Mouse (Mus musculus): ENCODE results near the gene Zmiz1. TPM values are rescaled to one million over a fixed set of nuclear protein-coding genes. Genes with fewer than 3 reads are reported as not detected.
A peak's percentile ranks its signal among the peaks of the same experiment; 100 is the strongest.

The Zmiz1 gene
- total and polyA plus RNA-seq, 2 experiments from 2014 or later, result 38.0 to 75.6 TPM

- Histone ChIP-seq H3K9ac (no peak overlapping the region), H3K9me3 (ENCODE audit: low read length) (no peaks in the 10 kb centered on the region), H3K4me1 (ENCODE audit: insufficient read depth) (peaks cover 13% of the 10 kb centered on the region), H3K4me2 (ENCODE audit: low read depth) (no peak overlapping the region), H3K4me3 (ENCODE audit: low read depth, low read length) (no peak overlapping the region), H3K27me3 (ENCODE audit: insufficient read depth, low read length) (no peaks in the 10 kb centered on the region), H3K27ac (ENCODE audit: low read depth, low read length) (no peak overlapping the region; the same call in 1 of the 2 replicates), H3K36me3 (ENCODE audit: insufficient read depth) (peaks cover 6% of the 10 kb centered on the region; the same call in 1 of the 2 replicates)
- DNase-seq (no peak), ATAC-seq (0 out of 2 replicates have a peak, but pooled peaks have one; percentile 42)
- WGBS, result 48% methylated on average over 8 of the region's 8 CpGs
- no peak for TF ChIP-seq CTCF (IDR thresholded peaks at IDR 0.05; ENCODE audit: low read depth)
Observed at GRCm38 (mm10) chr14:25513496-25513895, 54.5 kb downstream of the Zmiz1 start.

DNA sequence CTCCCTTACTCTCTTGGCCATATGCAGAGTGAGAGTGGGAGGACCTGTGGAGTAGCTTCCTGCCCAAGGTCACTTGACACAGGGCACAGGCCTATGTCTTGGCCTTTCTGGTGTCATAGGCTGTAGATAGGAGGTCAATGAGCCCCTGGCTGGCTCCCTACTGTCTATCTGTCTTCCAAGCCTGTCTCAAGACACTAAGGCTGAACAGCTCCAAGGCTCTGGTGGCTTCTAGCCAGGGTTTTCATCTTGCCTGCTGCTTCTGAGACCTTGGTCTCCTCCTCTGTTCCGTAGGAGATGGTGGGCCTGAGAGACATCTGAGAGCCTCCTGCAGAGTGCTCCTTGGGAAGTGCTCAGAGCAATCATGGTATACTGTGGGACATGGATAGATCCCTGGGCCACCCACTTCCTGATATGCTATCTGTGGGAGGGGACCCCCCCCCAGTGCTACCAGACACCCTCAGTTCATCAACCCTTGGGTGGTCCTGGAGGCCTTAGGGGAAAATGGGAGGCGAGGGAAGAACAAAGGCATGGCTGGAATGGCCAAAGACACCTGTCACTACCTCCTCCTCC is 56.0 kb downstream of the Zmiz1 start:
- Histone ChIP-seq H3K27me3 (ENCODE audit: insufficient read depth, low read length) (no peaks in the 10 kb centered on the region), H3K4me2 (ENCODE audit: low read depth) (no peak overlapping the region), H3K4me1 (ENCODE audit: insufficient read depth) (peaks cover 18% of the 10 kb centered on the region), H3K9me3 (ENCODE audit: low read length) (no peaks in the 10 kb centered on the region), H3K36me3 (ENCODE audit: insufficient read depth) (no peaks in the 10 kb centered on the region), H3K9ac (no peak overlapping the region), H3K4me3 (ENCODE audit: low read depth, low read length) (no peak overlapping the region), H3K27ac (ENCODE audit: low read depth, low read length) (no peak overlapping the region)
- no peak for TF ChIP-seq CTCF (IDR thresholded peaks at IDR 0.05; ENCODE audit: low read depth)
- WGBS, result 63% methylated on average over 2 of the region's 2 CpGs
- ATAC-seq (no peak), DNase-seq (no peak)

DNA sequence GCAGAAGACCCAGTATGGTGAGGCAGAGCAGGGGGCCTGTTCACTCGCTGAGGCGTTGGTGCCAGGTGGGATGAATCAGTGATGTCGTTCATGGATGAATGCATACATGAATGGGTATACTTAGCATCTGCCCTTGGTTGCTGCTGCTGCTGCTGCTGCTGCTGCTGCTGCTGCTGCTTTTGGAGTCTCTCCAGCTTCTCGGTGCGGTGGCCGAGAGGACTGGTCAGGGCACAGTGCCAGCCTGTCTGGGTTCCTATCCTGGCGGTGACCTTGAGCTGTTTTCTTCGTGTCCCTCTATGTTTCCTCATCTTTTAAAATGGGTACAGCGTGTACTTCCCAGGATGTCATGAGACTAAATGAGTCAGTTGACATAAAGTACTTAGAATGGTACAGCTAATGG is 56.9 kb downstream of the Zmiz1 start:
- Histone ChIP-seq H3K4me1 (ENCODE audit: insufficient read depth) (peaks cover 18% of the 10 kb centered on the region), H3K9me3 (ENCODE audit: low read length) (no peaks in the 10 kb centered on the region), H3K4me3 (ENCODE audit: low read depth, low read length) (no peak overlapping the region), H3K9ac (no peak overlapping the region), H3K27ac (ENCODE audit: low read depth, low read length) (no peak overlapping the region), H3K36me3 (ENCODE audit: insufficient read depth) (no peaks in the 10 kb centered on the region), H3K4me2 (ENCODE audit: low read depth) (no peak overlapping the region), H3K27me3 (ENCODE audit: insufficient read depth, low read length) (no peaks in the 10 kb centered on the region)
- ATAC-seq (no peak), DNase-seq (no peak)
- 33% methylated on average over 9 of the region's 9 CpGs for WGBS
- no peak for TF ChIP-seq CTCF (IDR thresholded peaks at IDR 0.05; ENCODE audit: low read depth)

DNA sequence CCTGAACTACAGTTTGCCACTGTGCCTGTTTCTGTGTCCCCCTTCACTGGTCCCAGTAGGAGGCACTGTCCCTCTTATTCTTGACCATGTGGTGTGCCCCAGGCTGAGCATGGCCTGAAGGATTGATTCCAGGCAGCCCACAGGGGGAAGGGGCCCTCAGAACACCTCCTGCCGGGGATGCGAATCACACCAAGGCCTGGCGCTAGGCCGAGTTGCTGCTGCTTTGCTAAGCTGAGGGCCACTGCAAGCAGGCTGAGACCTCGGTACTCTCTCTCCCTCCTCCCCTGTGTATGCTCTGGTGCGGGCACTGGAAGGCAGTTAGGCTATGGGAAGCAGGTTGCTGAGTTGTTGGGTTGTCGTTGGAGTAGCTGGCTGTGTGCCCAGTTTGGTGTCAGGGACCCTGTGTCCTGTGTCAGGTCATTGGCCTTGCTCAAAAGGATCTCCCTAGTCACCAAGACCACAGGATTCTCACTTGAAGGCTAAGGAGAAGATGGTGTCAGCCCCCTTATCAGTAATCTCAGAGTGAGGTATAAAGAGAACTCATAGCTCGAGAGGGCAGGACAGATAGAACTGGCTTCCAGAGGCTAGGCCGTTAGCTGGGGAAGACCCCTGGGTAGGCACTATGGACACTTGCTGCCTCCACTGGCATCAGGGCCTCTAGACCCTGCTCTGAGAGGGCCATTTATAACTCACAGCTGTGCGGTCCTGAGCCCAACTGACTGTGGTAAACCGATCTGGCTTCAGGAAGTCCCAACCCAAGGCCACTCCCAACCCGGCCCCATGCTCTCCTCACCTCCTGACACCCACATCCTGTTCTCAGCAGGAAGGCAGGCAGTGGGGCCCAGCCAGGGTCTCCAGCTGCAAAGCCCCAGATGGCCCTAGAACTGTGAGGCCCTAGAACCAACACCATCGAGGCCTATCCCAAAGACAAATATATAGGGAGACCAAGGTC is 57.9 kb downstream of the Zmiz1 start:
- Histone ChIP-seq H3K4me2 (ENCODE audit: low read depth) (no peak overlapping the region), H3K9ac (no peak overlapping the region), H3K36me3 (ENCODE audit: insufficient read depth) (no peaks in the 10 kb centered on the region), H3K27ac (ENCODE audit: low read depth, low read length) (no peak overlapping the region), H3K4me3 (ENCODE audit: low read depth, low read length) (no peak overlapping the region), H3K27me3 (ENCODE audit: insufficient read depth, low read length) (no peaks in the 10 kb centered on the region), H3K4me1 (ENCODE audit: insufficient read depth) (peaks cover 10% of the 10 kb centered on the region), H3K9me3 (ENCODE audit: low read length) (no peaks in the 10 kb centered on the region)
- WGBS, result 59% methylated on average over 13 of the region's 13 CpGs
- ATAC-seq (no peak), DNase-seq (no peak)
- TF ChIP-seq CTCF (IDR thresholded peaks at IDR 0.05; ENCODE audit: low read depth), result no peak

GRCm38 (mm10) chr14:25518645-25519044 is 59.7 kb downstream of the Zmiz1 start:
- H3K27ac ChIP-seq (ENCODE audit: low read depth, low read length), result no peak overlapping the region
- no peaks in the 10 kb centered on the region for H3K27me3 ChIP-seq (ENCODE audit: insufficient read depth, low read length)
- no peak overlapping the region for H3K4me2 ChIP-seq (ENCODE audit: low read depth)
- DNase-seq (no peak), ATAC-seq (no peak)
- no peaks in the 10 kb centered on the region for H3K36me3 ChIP-seq (ENCODE audit: insufficient read depth)
- peaks cover 5% of the 10 kb centered on the region for H3K4me1 ChIP-seq (ENCODE audit: insufficient read depth)
- WGBS, result 89% methylated on average over 5 of the region's 5 CpGs
- no peaks in the 10 kb centered on the region for H3K9me3 ChIP-seq (ENCODE audit: low read length)
- no peak overlapping the region for H3K9ac ChIP-seq
- no peak overlapping the region for H3K4me3 ChIP-seq (ENCODE audit: low read depth, low read length)
- no peak for TF ChIP-seq CTCF (IDR thresholded peaks at IDR 0.05; ENCODE audit: low read depth)

DNA sequence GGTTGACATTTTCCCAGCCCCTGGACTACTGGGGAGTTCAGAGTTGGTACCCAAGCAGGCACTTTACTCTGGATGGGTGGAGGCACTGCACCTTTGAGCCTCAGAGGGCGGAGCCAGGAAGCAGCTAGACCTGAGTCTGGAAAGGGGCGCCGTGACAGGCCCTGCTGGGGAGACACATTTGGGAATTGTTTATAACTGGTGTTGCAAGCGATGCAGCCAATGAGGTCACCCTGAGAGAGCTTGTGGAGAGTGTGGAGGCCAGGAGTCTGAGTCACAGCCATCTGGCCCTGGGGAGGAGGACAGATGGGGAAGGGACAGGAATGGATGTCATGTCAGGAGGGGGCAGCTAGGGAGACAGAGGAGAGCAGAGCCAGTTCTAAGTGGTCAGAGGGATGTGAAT is 60.7 kb downstream of the Zmiz1 start:
- WGBS, result 66% methylated on average over 4 of the region's 4 CpGs
- H3K9ac ChIP-seq, result no peak overlapping the region
- H3K27me3 ChIP-seq (ENCODE audit: insufficient read depth, low read length), result no peaks in the 10 kb centered on the region
- TF ChIP-seq CTCF (IDR thresholded peaks at IDR 0.05; ENCODE audit: low read depth), result no peak
- no peak overlapping the region for H3K4me3 ChIP-seq (ENCODE audit: low read depth, low read length)
- no peak overlapping the region for H3K4me2 ChIP-seq (ENCODE audit: low read depth)
- ATAC-seq (peak; percentile 24; the same call in 1 of the 2 replicates), DNase-seq (no peak)
- H3K4me1 ChIP-seq (ENCODE audit: insufficient read depth), result peaks cover 5% of the 10 kb centered on the region
- no peak overlapping the region for H3K27ac ChIP-seq (ENCODE audit: low read depth, low read length)
- no peaks in the 10 kb centered on the region for H3K36me3 ChIP-seq (ENCODE audit: insufficient read depth)
- no peaks in the 10 kb centered on the region for H3K9me3 ChIP-seq (ENCODE audit: low read length)

- Histone ChIP-seq H3K4me3 (ENCODE audit: low read depth, low read length) (no peak overlapping the region), H3K4me1 (ENCODE audit: insufficient read depth) (peaks cover 5% of the 10 kb centered on the region), H3K4me2 (ENCODE audit: low read depth) (no peak overlapping the region), H3K27ac (ENCODE audit: low read depth, low read length) (no peak overlapping the region), H3K9ac (no peak overlapping the region), H3K9me3 (ENCODE audit: low read length) (no peaks in the 10 kb centered on the region), H3K27me3 (ENCODE audit: insufficient read depth, low read length) (no peaks in the 10 kb centered on the region), H3K36me3 (ENCODE audit: insufficient read depth) (no peaks in the 10 kb centered on the region)
- 54% methylated on average over 4 of the region's 4 CpGs for WGBS
- no peak for ATAC-seq
- DNase-seq, result no peak
- no peak for TF ChIP-seq CTCF (IDR thresholded peaks at IDR 0.05; ENCODE audit: low read depth)
Observed at GRCm38 (mm10) chr14:25520589-25520988, 61.6 kb downstream of the Zmiz1 start.
